Mouse (Mus musculus) liver, embryonic 16.5 days (tissue): ENCODE measurements around the gene Pxylp1. TPM values are rescaled to one million over a fixed set of nuclear protein-coding genes. Genes with fewer than 3 reads are reported as not detected.

Experiments used
- ATAC-seq: fragments of 200-750 bp; cut with Nextera tagmentation; 2 replicates; pipeline ENCODE4 v1.8.0; 2017; ENCODE audit warnings: low read depth, mild to moderate bottlenecking, moderate number of reproducible peaks, moderate library complexity
- H3K27ac ChIP-seq: fragments of 300-500 bp; sonication (generic); 2 replicates; pipeline ENCODE4 v1.5.1; 2014; ENCODE audit warnings: mild to moderate bottlenecking, low read length
- H3K27me3 ChIP-seq: fragments of 300-500 bp; sonication (generic); 2 replicates; pipeline ENCODE4 v1.6.1; 2014; ENCODE audit warnings: low read depth, low read length, mixed read lengths; ENCODE audit not compliant: control insufficient read depth, insufficient read depth
- H3K36me3 ChIP-seq: fragments of 300-500 bp; sonication (generic); 2 replicates; pipeline ENCODE4 v1.6.1; 2014; ENCODE audit warnings: mild to moderate bottlenecking; ENCODE audit not compliant: control insufficient read depth, insufficient read depth
- H3K4me1 ChIP-seq: fragments of 300-500 bp; sonication (generic); 2 replicates; pipeline ENCODE4 v1.6.1; 2014; ENCODE audit warnings: low read depth, low read length, mixed read lengths; ENCODE audit not compliant: control insufficient read depth
- H3K4me2 ChIP-seq: fragments of 300-500 bp; sonication (generic); 2 replicates; pipeline ENCODE4 v1.6.1; 2014; ENCODE audit warnings: low read depth, low read length, mixed read lengths
- H3K4me3 ChIP-seq: fragments of 300-500 bp; sonication (generic); 2 replicates; pipeline ENCODE4 v1.5.1; 2014; ENCODE audit warnings: low read depth, mild to moderate bottlenecking, low read length
- H3K9ac ChIP-seq: fragments of 300-500 bp; sonication (generic); 2 replicates; pipeline ENCODE4 v1.6.1; 2014; ENCODE audit warnings: low read depth, low read length
- H3K9me3 ChIP-seq: fragments of 300-500 bp; sonication (generic); replicated peaks from 2 replicates; pipeline ENCODE4 v1.6.1; 2016; ENCODE audit warnings: low read length; ENCODE audit not compliant: control insufficient read depth
- WGBS: fragments of 180-500 bp; shearing (Covaris S2); extraction: QIAGEN DNeasy Blood & Tissue Kit; methylation state at CpG from one replicate; pipeline ENCODE4 v1.1.7; 2014; ENCODE audit not compliant: insufficient replicate concordance; 5-methylcytosine and 5-hydroxymethylcytosine counted together
- polyA plus RNA-seq: library from polyadenylated mRNA; unstranded; fragments of >200 nt; fragmentation: Nextera tagmentation; extraction: Ambion mirVana; gene quantifications from 2 replicates; pipeline ENCODE4 v1.2.1, GENCODE M21; 2015

The Pxylp1 gene
- polyA plus RNA-seq, 1 experiment from 2014 or later = 6.3 TPM

DNA sequence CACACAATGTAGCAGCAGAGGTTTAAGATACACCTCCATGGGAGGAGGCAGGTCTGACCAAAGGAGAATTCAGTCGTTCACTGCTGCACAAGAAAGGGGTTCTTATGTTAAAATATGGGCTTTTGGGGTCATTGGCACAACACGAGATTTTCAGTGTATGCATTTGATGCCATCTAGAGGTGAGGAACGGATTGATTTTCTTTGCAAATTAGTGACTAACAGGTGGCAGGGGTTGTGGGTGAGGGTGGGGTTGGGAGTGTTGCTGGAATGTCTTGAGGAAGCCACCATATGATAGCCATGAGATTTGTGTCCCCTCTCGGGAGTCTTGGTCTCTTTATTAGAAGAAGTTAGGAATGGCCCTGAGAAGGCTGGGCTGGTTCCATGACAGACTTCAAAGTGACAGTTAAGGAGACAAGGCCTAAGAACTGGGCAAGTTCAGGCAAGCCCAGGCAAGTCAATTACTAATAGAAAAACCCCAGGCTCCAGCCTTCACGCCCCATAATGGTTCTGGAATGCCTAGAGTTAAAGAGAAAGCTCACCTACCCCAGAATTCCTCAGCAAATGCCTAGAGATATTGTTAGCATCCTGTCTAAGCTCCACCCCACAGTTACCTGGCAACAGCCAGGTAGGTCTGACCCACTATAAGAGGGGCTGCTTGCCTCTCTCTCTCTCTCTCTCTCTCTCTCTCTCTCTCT, 92.2 kb downstream of the Pxylp1 start:
- Histone ChIP-seq H3K9me3 (no peaks in the 10 kb centered on the region), H3K9ac (no peak overlapping the region), H3K4me1 (no peaks in the 10 kb centered on the region; the same call in 1 of the 2 replicates), H3K27ac (no peak overlapping the region), H3K4me3 (no peak overlapping the region), H3K27me3 (no peaks in the 10 kb centered on the region), H3K4me2 (no peak overlapping the region), H3K36me3 (no peaks in the 10 kb centered on the region)
- no peak for ATAC-seq
- WGBS = 17% methylated on average over 5 of the region's 5 CpGs

DNA sequence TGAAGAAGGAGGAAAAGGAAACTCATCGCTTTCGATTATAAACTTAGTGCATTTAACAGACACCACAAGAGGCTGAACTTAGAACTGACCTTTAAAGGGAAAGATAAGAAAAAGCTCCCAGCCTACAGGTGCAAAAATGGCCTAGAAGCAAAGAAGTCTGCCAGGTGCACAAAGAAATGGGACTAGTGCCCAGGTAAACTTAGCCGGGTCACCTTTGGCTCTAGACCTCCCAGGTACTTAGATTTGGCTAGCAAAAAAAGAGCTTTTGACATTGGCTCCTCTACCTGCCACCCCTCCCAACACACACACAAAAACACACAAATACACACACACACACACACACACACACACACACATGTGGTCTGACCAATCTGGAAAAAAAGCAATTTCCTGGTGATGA, 95.2 kb downstream of the Pxylp1 start:
- 76% methylated on average over 3 of the region's 3 CpGs for WGBS
- H3K27ac ChIP-seq = no peak overlapping the region
- H3K4me1 ChIP-seq = no peaks in the 10 kb centered on the region; the same call in 1 of the 2 replicates
- no peaks in the 10 kb centered on the region for H3K9me3 ChIP-seq
- no peak overlapping the region for H3K4me3 ChIP-seq
- no peak for ATAC-seq
- no peaks in the 10 kb centered on the region for H3K36me3 ChIP-seq
- H3K4me2 ChIP-seq = no peak overlapping the region
- no peaks in the 10 kb centered on the region for H3K27me3 ChIP-seq
- no peak overlapping the region for H3K9ac ChIP-seq

DNA sequence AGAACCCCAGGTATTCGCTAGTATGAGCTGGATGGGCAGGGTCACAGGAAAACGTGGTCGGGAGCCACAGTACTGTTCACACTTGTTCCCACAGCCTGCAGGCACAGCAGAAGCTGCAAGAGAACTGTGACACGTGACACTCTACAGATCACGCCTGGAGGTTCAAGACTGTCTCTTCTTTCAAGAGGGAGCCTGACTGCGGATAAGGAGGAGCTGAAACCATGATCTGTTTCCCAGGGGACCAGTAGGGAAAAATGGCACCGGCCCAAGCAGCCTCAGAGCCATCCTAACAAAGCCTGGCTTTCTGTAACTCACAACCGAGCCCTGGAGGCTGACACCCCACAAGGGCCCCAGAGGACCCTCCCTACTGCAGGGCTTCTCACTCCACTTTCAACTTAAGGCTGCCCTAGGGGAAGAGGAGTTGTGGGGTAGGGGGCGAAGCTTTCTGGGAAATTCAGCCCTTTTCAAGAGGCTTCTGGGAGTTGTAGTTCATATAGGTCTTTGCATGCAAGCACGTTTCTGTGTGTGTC, 97.0 kb downstream of the Pxylp1 start:
- Histone ChIP-seq H3K9me3 (no peaks in the 10 kb centered on the region), H3K4me3 (peak overlapping the region; percentile 21; the same call in 1 of the 2 replicates), H3K27ac (no peak overlapping the region), H3K36me3 (no peaks in the 10 kb centered on the region), H3K4me2 (peak overlapping the region; percentile 53), H3K27me3 (no peaks in the 10 kb centered on the region), H3K9ac (no peak overlapping the region), H3K4me1 (no peaks in the 10 kb centered on the region; the same call in 1 of the 2 replicates)
- ATAC-seq = no peak
- 11% methylated on average over 10 of the region's 10 CpGs for WGBS

DNA sequence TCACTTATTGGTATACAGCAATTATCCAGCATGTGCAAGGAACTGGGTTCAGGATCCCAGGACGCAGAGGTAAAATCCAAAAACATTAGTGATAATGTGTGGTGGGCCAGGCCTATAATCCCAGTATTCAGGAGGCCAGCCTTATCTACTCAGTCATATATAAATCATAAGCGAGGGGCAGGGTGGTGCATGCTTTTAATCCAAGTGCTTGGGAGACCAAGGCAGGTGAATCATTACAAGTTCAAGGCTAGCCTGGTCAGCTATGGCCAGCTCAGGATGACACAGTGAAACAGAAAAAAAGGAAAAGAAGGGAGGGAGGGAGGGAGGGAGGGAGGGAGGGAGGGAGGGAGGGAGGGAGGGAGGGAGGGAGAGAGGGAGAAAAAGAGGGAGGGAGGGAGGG, 97.9 kb downstream of the Pxylp1 start:
- ATAC-seq = no peak
- Histone ChIP-seq H3K27me3 (no peaks in the 10 kb centered on the region), H3K4me2 (no peak overlapping the region), H3K36me3 (no peaks in the 10 kb centered on the region), H3K9me3 (no peaks in the 10 kb centered on the region), H3K9ac (no peak overlapping the region), H3K27ac (no peak overlapping the region), H3K4me1 (no peaks in the 10 kb centered on the region; the same call in 1 of the 2 replicates), H3K4me3 (no peak overlapping the region)
- 61% methylated on average over 2 of the region's 2 CpGs for WGBS

DNA sequence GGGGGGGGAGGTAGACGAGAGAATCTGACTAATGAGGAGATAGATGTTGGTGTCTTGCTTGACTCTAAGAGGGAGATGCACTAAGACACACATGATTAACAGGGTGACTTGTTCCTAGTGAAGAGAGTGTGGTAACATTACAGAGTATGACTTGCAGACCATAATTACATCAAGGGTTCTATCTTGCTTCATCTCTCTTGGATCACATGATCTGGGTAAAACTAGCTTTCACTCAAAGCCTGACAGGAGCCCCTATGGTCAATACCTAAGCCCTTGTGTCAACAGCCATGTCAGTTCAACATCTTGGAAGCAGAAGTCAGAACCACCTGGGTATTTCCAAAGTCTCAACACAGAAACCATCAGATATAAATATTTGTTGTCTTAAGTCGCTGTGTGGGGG, 99.9 kb downstream of the Pxylp1 start:
- no peak overlapping the region for H3K4me3 ChIP-seq
- H3K27me3 ChIP-seq = no peaks in the 10 kb centered on the region; the same call in 1 of the 2 replicates
- H3K4me1 ChIP-seq = no peaks in the 10 kb centered on the region; the same call in 1 of the 2 replicates
- 54% methylated on average over 2 of the region's 2 CpGs for WGBS
- no peak for ATAC-seq
- H3K36me3 ChIP-seq = no peaks in the 10 kb centered on the region
- no peak overlapping the region for H3K4me2 ChIP-seq
- no peak overlapping the region for H3K27ac ChIP-seq
- H3K9me3 ChIP-seq = no peaks in the 10 kb centered on the region
- H3K9ac ChIP-seq = no peak overlapping the region

DNA sequence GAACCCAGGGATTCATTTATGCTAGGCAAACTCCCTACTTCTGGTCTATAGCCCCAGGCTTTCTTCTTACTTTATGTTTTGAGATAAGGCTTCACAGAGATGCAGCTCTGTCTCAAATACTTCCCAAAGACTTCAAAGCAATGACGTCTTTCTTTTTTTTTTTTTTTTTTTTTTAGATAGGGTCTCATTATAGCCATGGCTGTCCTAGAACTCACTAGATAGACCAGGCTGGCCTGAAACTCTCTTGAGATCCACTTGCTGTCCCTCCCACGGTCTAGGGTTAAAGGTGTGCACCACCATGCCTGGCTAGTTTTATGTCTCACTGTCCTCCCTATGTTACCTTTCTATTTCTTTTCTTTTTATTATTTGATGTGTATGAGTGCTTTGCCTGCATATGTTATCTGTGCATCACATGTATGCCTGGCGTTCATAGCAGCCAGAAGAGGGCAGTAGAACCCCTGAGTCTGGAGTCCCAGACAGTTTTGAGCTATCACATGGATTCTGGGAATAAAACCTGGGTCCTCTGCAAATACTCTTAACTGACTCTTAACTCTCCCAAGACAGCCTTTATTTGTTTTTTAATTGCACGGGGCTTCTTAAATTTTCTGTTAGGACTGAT, 102.0 kb downstream of the Pxylp1 start:
- Histone ChIP-seq H3K4me3 (no peak overlapping the region), H3K9me3 (no peaks in the 10 kb centered on the region), H3K4me1 (no peaks in the 10 kb centered on the region; the same call in 1 of the 2 replicates), H3K4me2 (no peak overlapping the region), H3K9ac (no peak overlapping the region), H3K36me3 (no peaks in the 10 kb centered on the region), H3K27me3 (no peaks in the 10 kb centered on the region; the same call in 1 of the 2 replicates), H3K27ac (no peak overlapping the region)
- ATAC-seq = no peak
- WGBS = 35% methylated on average over 4 of the region's 4 CpGs

DNA sequence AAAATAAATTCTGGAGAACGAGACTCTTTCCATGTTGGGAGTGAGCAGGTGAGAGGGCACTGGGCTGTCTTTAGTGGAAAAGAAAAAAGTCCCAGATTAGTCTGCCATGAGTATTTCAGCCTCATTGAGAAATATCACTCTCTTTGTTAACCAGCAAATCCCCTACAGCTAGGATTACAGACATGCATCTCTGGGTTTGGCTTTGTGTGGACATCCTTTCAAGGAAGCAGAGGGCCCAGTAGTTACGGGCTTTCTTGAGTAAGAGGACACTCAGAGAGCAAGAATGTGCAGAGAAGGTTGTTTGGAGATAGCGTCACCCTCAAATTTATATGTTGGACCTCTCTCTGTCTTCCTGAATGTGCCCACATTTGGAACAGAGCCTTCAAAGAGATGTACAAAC, 102.6 kb downstream of the Pxylp1 start:
- Histone ChIP-seq H3K4me2 (no peak overlapping the region), H3K4me1 (no peaks in the 10 kb centered on the region), H3K36me3 (no peaks in the 10 kb centered on the region), H3K9ac (no peak overlapping the region), H3K27me3 (no peaks in the 10 kb centered on the region; the same call in 1 of the 2 replicates), H3K9me3 (no peaks in the 10 kb centered on the region), H3K4me3 (no peak overlapping the region), H3K27ac (no peak overlapping the region)
- 52% methylated on average over 3 of the region's 3 CpGs for WGBS
- no peak for ATAC-seq

DNA sequence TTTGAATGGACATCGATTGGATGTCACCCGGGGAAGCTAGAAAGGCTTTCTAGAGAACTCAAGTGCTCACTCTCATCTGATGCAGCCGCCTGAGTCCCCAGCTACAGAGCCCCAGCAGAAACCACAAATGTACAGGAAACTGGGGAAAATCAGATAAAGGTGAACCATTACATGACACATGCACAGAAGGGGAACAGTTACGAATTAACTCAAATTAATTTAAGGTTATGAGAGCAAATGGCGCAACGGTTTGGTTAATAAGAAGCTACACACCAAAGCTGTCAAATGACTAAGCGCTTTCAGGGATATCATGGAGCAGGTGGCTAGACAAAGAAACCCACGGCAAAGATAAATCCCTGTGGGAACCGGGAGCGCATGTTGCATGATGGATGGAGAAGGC, 104.7 kb downstream of the Pxylp1 start:
- Histone ChIP-seq H3K4me2 (no peak overlapping the region), H3K36me3 (no peaks in the 10 kb centered on the region), H3K27ac (no peak overlapping the region), H3K9me3 (no peaks in the 10 kb centered on the region), H3K4me3 (no peak overlapping the region), H3K9ac (no peak overlapping the region), H3K27me3 (no peaks in the 10 kb centered on the region; the same call in 1 of the 2 replicates), H3K4me1 (no peaks in the 10 kb centered on the region)
- no peak for ATAC-seq
- 24% methylated on average over 10 of the region's 10 CpGs for WGBS

DNA sequence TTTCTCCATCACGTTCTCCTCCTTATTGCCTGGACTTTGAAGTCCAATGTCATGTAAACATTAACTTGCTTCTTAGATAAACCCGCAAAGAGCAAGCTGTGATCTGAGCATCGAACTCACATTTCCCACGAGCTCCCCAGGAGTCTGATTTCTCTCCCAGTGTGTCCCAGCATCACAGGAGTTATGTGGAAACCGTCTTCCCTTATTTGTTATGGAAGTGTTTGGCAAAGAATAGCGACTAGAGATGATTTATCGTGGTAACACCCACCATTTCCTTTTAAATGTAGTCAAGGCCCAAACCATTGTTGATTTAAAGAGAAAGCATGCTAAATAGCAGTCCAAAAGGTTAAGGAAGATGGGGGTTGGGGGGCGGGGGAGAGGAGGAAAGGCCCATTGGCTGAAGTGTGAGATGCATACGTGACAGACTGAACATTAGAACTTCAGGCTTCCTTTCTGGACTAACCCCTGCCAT, 106.6 kb downstream of the Pxylp1 start:
- Histone ChIP-seq H3K4me3 (no peak overlapping the region), H3K4me2 (no peak overlapping the region), H3K36me3 (no peaks in the 10 kb centered on the region), H3K9me3 (no peaks in the 10 kb centered on the region), H3K27ac (no peak overlapping the region), H3K4me1 (no peaks in the 10 kb centered on the region), H3K27me3 (no peaks in the 10 kb centered on the region; the same call in 1 of the 2 replicates), H3K9ac (no peak overlapping the region)
- no peak for ATAC-seq
- 23% methylated on average over 9 of the region's 9 CpGs for WGBS
